Mouse (Mus musculus): ENCODE measurements around the gene Utrn.

DNA sequence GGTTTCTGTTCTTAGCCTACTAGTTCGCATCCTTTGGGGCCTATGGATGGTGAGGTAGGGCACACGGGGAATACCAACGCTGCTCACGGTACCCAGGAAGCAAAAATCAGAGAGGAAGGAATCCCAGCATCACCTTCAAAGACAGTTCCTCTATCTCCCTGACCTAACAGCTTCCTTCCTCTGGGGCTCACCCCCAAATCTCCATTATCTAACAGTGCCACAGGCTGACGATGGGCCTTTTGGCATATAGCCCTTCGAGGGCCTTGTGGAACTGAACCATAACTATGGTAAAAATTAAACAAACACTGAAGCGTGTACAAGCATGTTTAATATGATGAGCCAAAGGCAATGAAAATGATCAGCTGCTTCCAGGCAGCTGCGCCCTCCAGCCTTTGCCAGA lies 37.0 kb downstream of the Utrn start:
- TF ChIP-seq TAL1 (conservative IDR thresholded peaks at IDR 0.05; ENCODE audit: low read depth, low read length) (no peak), CTCF (IDR thresholded peaks at IDR 0.05; ENCODE audit: low read depth, low read length) (no peak)
